Comparison of ENCODE assay signal across 8 mouse cellular contexts in genomic region chr6:72347166-72347941, GRCm38 (mm10). TPM values are rescaled to one million over a fixed set of nuclear protein-coding genes. Genes with fewer than 3 reads are reported as not detected.
A peak's percentile ranks its signal among the peaks of the same experiment; 100 is the strongest.
DNase-seq lines count a peak whose midpoint lies in the region; ATAC-seq and TF ChIP-seq lines count a peak whose summit lies in the region.

Gene 0610030E20Rik (plus strand): TSS chr6:72347317.

- H3K27me3 ChIP-seq in embryonic facial prominence, embryonic 12.5 days = no peaks in the 10 kb centered on the region
- no peaks in the 10 kb centered on the region for H3K27me3 ChIP-seq in heart, adult 2 months (ENCODE audit: control insufficient read depth, insufficient read depth, low read length)
- no peaks in the 10 kb centered on the region for H3K27me3 ChIP-seq in kidney, adult 2 months (replicated peaks; ENCODE audit: control insufficient read depth, insufficient read depth, low read length)
- no peaks in the 10 kb centered on the region for H3K27me3 ChIP-seq in midbrain, postnatal 0 days (ENCODE audit: insufficient read depth, low read length)
- H3K27me3 ChIP-seq in splenic B cell, adult 2 months (ENCODE audit: control insufficient read depth, insufficient read depth, low read length, poor library complexity, severe bottlenecking) = no peaks in the 10 kb centered on the region

- DNase-seq in 3T3-L1 (ENCODE audit: low read depth, low spot score) = peak; percentile 84
- DNase-seq in adrenal gland, postnatal 14 days = peak; percentile 87
- DNase-seq in heart, adult 2 months = peak; percentile 85 to 86
- peak; percentile 92 for DNase-seq in kidney, adult 2 months
- peak; percentile 86 for DNase-seq in liver
- DNase-seq in midbrain, postnatal 0 days (ENCODE audit: low spot score) = peak; percentile 77
- peak; percentile 86 for DNase-seq in splenic B cell, adult 2 months (ENCODE audit: low read depth, low spot score)

- peaks cover 6% of the 10 kb centered on the region for H3K79me2 ChIP-seq in heart, adult 2 months (replicated peaks; ENCODE audit: control insufficient read depth, insufficient read depth, low read length)

- peak; percentile 71 for TF ChIP-seq POLR2A in heart, adult 2 months (IDR thresholded peaks at IDR 0.05; ENCODE audit: insufficient read depth, low read depth, low read length)
- peak; percentile 38 for TF ChIP-seq POLR2A in kidney, adult 2 months (IDR thresholded peaks at IDR 0.05; ENCODE audit: low read depth, low read length)

- peak within 1 kb of the TSS; percentile 92 for H3K27ac ChIP-seq in embryonic facial prominence, embryonic 12.5 days
- H3K27ac ChIP-seq in heart, adult 2 months = peak within 1 kb of the TSS; percentile 97
- H3K27ac ChIP-seq in kidney, adult 2 months (ENCODE audit: insufficient read depth, low read depth, low read length) = peak within 1 kb of the TSS; percentile 77
- peak within 1 kb of the TSS; percentile 84 for H3K27ac ChIP-seq in midbrain, postnatal 0 days (ENCODE audit: low read depth, low read length)

- 0 out of 2 replicates have a peak, but pooled peaks have one; percentile 37 for TF ChIP-seq EP300 in heart, adult 2 months (IDR thresholded peaks at IDR 0.05; ENCODE audit: insufficient read depth, low read depth, low read length)

- peak; percentile 45 for TF ChIP-seq CTCF in heart, adult 2 months (IDR thresholded peaks at IDR 0.05)
- no peak for TF ChIP-seq CTCF in kidney, adult 2 months (conservative IDR thresholded peaks at IDR 0.05; ENCODE audit: insufficient read depth, insufficient read length, low read depth, low read length)
- TF ChIP-seq CTCF in midbrain, postnatal 0 days (IDR thresholded peaks at IDR 0.05) = peak; percentile 45

- peak within 1 kb of the TSS; percentile 78 for H3K4me2 ChIP-seq in embryonic facial prominence, embryonic 12.5 days (replicated peaks)
- H3K4me2 ChIP-seq in midbrain, postnatal 0 days (ENCODE audit: low read depth, low read length, poor library complexity, severe bottlenecking) = peak within 1 kb of the TSS; percentile 85

- no peaks in the 10 kb centered on the region for H3K9me3 ChIP-seq in embryonic facial prominence, embryonic 12.5 days
- H3K9me3 ChIP-seq in midbrain, postnatal 0 days (ENCODE audit: low read length) = no peaks in the 10 kb centered on the region

- peaks cover 16% of the 10 kb centered on the region for H3K36me3 ChIP-seq in embryonic facial prominence, embryonic 12.5 days
- H3K36me3 ChIP-seq in heart, adult 2 months (ENCODE audit: control insufficient read depth, insufficient read depth, low read length) = peaks cover 22% of the 10 kb centered on the region
- no peaks in the 10 kb centered on the region; the same call in 1 of the 2 replicates for H3K36me3 ChIP-seq in kidney, adult 2 months (ENCODE audit: control insufficient read depth, insufficient read depth, low read length)
- peaks cover 18% of the 10 kb centered on the region for H3K36me3 ChIP-seq in midbrain, postnatal 0 days (ENCODE audit: insufficient read depth, low read length)
- H3K36me3 ChIP-seq in splenic B cell, adult 2 months (ENCODE audit: control insufficient read depth, insufficient read depth, low read length, poor library complexity, severe bottlenecking) = peaks cover 4% of the 10 kb centered on the region

- peak within 1 kb of the TSS; percentile 94 for H3K9ac ChIP-seq in embryonic facial prominence, embryonic 12.5 days
- peak within 1 kb of the TSS; percentile 95 for H3K9ac ChIP-seq in heart, adult 2 months (ENCODE audit: low read depth, low read length)
- peak within 1 kb of the TSS; percentile 96 for H3K9ac ChIP-seq in midbrain, postnatal 0 days (replicated peaks; ENCODE audit: low read length, poor library complexity, severe bottlenecking)

- H3K4me1 ChIP-seq in embryonic facial prominence, embryonic 12.5 days = peaks cover 29% of the 10 kb centered on the region
- peaks cover 11% of the 10 kb centered on the region for H3K4me1 ChIP-seq in heart, adult 2 months (ENCODE audit: control insufficient read depth, insufficient read depth, low read length)
- peaks cover 34% of the 10 kb centered on the region for H3K4me1 ChIP-seq in kidney, adult 2 months (ENCODE audit: control insufficient read depth, insufficient read depth, low read length)
- peaks cover 13% of the 10 kb centered on the region; the same call in 1 of the 2 replicates for H3K4me1 ChIP-seq in midbrain, postnatal 0 days (ENCODE audit: insufficient read depth, low read length)

- peak; percentile 39 for ATAC-seq in embryonic facial prominence, embryonic 12.5 days (ENCODE audit: insufficient number of reproducible peaks, insufficient read depth, low FRiP score, low TSS enrichment)
- ATAC-seq in midbrain, postnatal 0 days (ENCODE audit: low FRiP score) = peak; percentile 55

- WGBS in embryonic facial prominence, embryonic 12.5 days = under 1% methylated on average over 72 of the region's 72 CpGs
- WGBS in heart, adult 2 months = under 1% methylated on average over 71 of the region's 72 CpGs
- WGBS in kidney, adult 2 months = under 1% methylated on average over 69 of the region's 72 CpGs
- WGBS in midbrain, postnatal 0 days = under 1% methylated on average over 49 of the region's 72 CpGs

- intact Hi-C loops in heart, adult 2 months (cut with DNase I) = no loop called here

- H3K4me3 ChIP-seq in embryonic facial prominence, embryonic 12.5 days = peak within 1 kb of the TSS; percentile 68
- peak within 1 kb of the TSS; percentile 71 for H3K4me3 ChIP-seq in heart, adult 2 months
- peak within 1 kb of the TSS; percentile 96 for H3K4me3 ChIP-seq in kidney, adult 2 months (ENCODE audit: insufficient read depth, low read depth, low read length)
- peak within 1 kb of the TSS; percentile 62 for H3K4me3 ChIP-seq in midbrain, postnatal 0 days (ENCODE audit: low read depth, low read length)

RNA-seq across cellular contexts. Expression of gene 0610030E20Rik, which starts in this region (rescaled TPM):
- total RNA-seq in adrenal gland, postnatal 14 days (2021) = 25.8 and 33.1 TPM in 2 replicates
- 30.0 and 33.0 TPM in 2 replicates for polyA plus RNA-seq in embryonic facial prominence, embryonic 12.5 days (2016; fragmentation: Nextera tagmentation; extraction: Ambion mirVana)
- total RNA-seq in heart, adult 2 months (2021) = 1 to 10 TPM; 8.2 to 9.1 TPM
- polyA plus RNA-seq in heart, adult 2 months (2012; rRNA removed) = 8.7 and 13.6 TPM in 2 replicates
- 15.1 and 15.2 TPM in 2 replicates for polyA plus RNA-seq in kidney, adult 2 months (2012; rRNA removed)
- 9.5 and 10.0 TPM in 2 replicates for total RNA-seq in midbrain, postnatal 0 days (2014; rRNA removed)
- 13.3 and 14.7 TPM in 2 replicates for polyA plus RNA-seq in midbrain, postnatal 0 days (2015; fragmentation: Nextera tagmentation; extraction: Ambion mirVana)

Comparison
In these comparisons a context has a peak if more than half of its experiments do, and no peak if none do; other contexts are left out.
1. Peak in every context shown above with its lines: DNase-seq, ATAC-seq, H3K4me3 ChIP-seq and H3K27ac ChIP-seq.